ENCODE assay signal across 8 mouse cellular contexts in genomic region chr11:70028401-70029129, GRCm38 (mm10). TPM values are rescaled to one million over a fixed set of nuclear protein-coding genes. Genes with fewer than 3 reads are reported as not detected.
DNase-seq lines count a peak whose midpoint lies in the region; ATAC-seq lines count a peak whose summit lies in the region.

No protein-coding gene starts in this region.

- 0 out of 2 replicates have a peak, but pooled peaks cover under 1% of the 10 kb centered on the region for H3K27me3 ChIP-seq in lung, embryonic 16.5 days (ENCODE audit: control insufficient read depth, insufficient read depth, low read depth, low read length)
- H3K27me3 ChIP-seq in forebrain, embryonic 13.5 days: no peaks in the 10 kb centered on the region
- H3K27me3 ChIP-seq in limb, embryonic 13.5 days: no peaks in the 10 kb centered on the region
- no peaks in the 10 kb centered on the region for H3K27me3 ChIP-seq in stomach, embryonic 15.5 days (replicated peaks)

- no peak overlapping the region; the same call in 1 of the 2 replicates for H3K9ac ChIP-seq in lung, embryonic 16.5 days (ENCODE audit: low read length)
- H3K9ac ChIP-seq in forebrain, embryonic 13.5 days: peak overlapping the region; percentile 55
- peak overlapping the region; percentile 45 for H3K9ac ChIP-seq in limb, embryonic 13.5 days
- H3K9ac ChIP-seq in stomach, embryonic 15.5 days: no peak overlapping the region

- WGBS in lung, embryonic 16.5 days: 15% methylated on average over 12 of the region's 12 CpGs
- WGBS in forebrain, embryonic 13.5 days: 21% methylated on average over 12 of the region's 12 CpGs
- WGBS in limb, embryonic 13.5 days: 29% methylated on average over 12 of the region's 12 CpGs
- WGBS in stomach, embryonic 15.5 days: 19% methylated on average over 12 of the region's 12 CpGs

- peak overlapping the region; percentile 1; the same call in 1 of the 2 replicates for H3K4me3 ChIP-seq in lung, embryonic 16.5 days (ENCODE audit: low read length)
- peak overlapping the region; percentile 38 for H3K4me3 ChIP-seq in forebrain, embryonic 13.5 days
- peak overlapping the region; percentile 31 for H3K4me3 ChIP-seq in limb, embryonic 13.5 days
- H3K4me3 ChIP-seq in stomach, embryonic 15.5 days (replicated peaks): peak overlapping the region; percentile 32; the same call in 1 of the 2 replicates

- intact Hi-C loops in left cerebral cortex, postnatal 4 days (cut with DNase I): no loop called here

- H3K4me2 ChIP-seq in lung, embryonic 16.5 days (ENCODE audit: low read depth, low read length): peak overlapping the region; percentile 46
- H3K4me2 ChIP-seq in forebrain, embryonic 13.5 days: peak overlapping the region; percentile 67
- H3K4me2 ChIP-seq in limb, embryonic 13.5 days (replicated peaks): peak overlapping the region; percentile 61
- H3K4me2 ChIP-seq in stomach, embryonic 15.5 days: peak overlapping the region; percentile 63

- ATAC-seq in lung, embryonic 16.5 days (ENCODE audit: low read depth): peak; percentile 3; the same call in 1 of the 2 replicates
- peak; percentile 15; the same call in 1 of the 2 replicates for ATAC-seq in forebrain, embryonic 13.5 days
- no peak for ATAC-seq in limb, embryonic 13.5 days (ENCODE audit: low FRiP score, low read depth)
- no peak for ATAC-seq in stomach, embryonic 15.5 days (ENCODE audit: insufficient read depth, low FRiP score, low read depth)

- peaks cover 8% of the 10 kb centered on the region for H3K36me3 ChIP-seq in lung, embryonic 16.5 days (ENCODE audit: control insufficient read depth, insufficient read depth, low read length)
- peaks cover 29% of the 10 kb centered on the region for H3K36me3 ChIP-seq in forebrain, embryonic 13.5 days (ENCODE audit: poor library complexity, severe bottlenecking)
- peaks cover 34% of the 10 kb centered on the region for H3K36me3 ChIP-seq in limb, embryonic 13.5 days
- peaks cover 12% of the 10 kb centered on the region for H3K36me3 ChIP-seq in stomach, embryonic 15.5 days

- no peaks in the 10 kb centered on the region for H3K9me3 ChIP-seq in lung, embryonic 16.5 days (ENCODE audit: control insufficient read depth, low read length)
- H3K9me3 ChIP-seq in forebrain, embryonic 13.5 days (replicated peaks): no peaks in the 10 kb centered on the region
- no peaks in the 10 kb centered on the region for H3K9me3 ChIP-seq in limb, embryonic 13.5 days
- no peaks in the 10 kb centered on the region for H3K9me3 ChIP-seq in stomach, embryonic 15.5 days

- DNase-seq in lung, postnatal 25 days (ENCODE audit: low spot score): no peak
- no peak for DNase-seq in frontal cortex, adult 2 months (ENCODE audit: extremely low spot score in 1 of 2, low spot score in 1 of 2)
- no peak for DNase-seq in left cerebral cortex, postnatal 4 days
- DNase-seq in kidney, postnatal 4 days: no peak

- H3K4me1 ChIP-seq in lung, embryonic 16.5 days (replicated peaks; ENCODE audit: control insufficient read depth, insufficient read depth, low read length): peaks cover 40% of the 10 kb centered on the region
- H3K4me1 ChIP-seq in forebrain, embryonic 13.5 days: peaks cover 72% of the 10 kb centered on the region
- H3K4me1 ChIP-seq in limb, embryonic 13.5 days: peaks cover 65% of the 10 kb centered on the region
- peaks cover 59% of the 10 kb centered on the region for H3K4me1 ChIP-seq in stomach, embryonic 15.5 days

- H3K27ac ChIP-seq in lung, embryonic 16.5 days (ENCODE audit: low read length): peak overlapping the region; percentile 27
- H3K27ac ChIP-seq in forebrain, embryonic 13.5 days: peak overlapping the region; percentile 98
- H3K27ac ChIP-seq in limb, embryonic 13.5 days: peak overlapping the region; percentile 81
- peak overlapping the region; percentile 88 for H3K27ac ChIP-seq in stomach, embryonic 15.5 days

RNA-seq across cellular contexts. Expression of gene Dlg4, which starts 11.8 kb away (rescaled TPM):
- polyA plus RNA-seq in lung, embryonic 16.5 days (2015; fragmentation: Nextera tagmentation; extraction: Ambion mirVana): 5.5 and 7.9 TPM in 2 replicates
- 26.2 and 31.1 TPM in 2 replicates for polyA plus RNA-seq in forebrain, embryonic 13.5 days (2015; fragmentation: Nextera tagmentation; extraction: Ambion mirVana)
- polyA plus RNA-seq in limb, embryonic 13.5 days (2015; fragmentation: Nextera tagmentation; extraction: Ambion mirVana): 14.2 and 14.8 TPM in 2 replicates
- polyA plus RNA-seq in stomach, embryonic 15.5 days (2015; fragmentation: Nextera tagmentation; extraction: Ambion mirVana): 8.2 and 9.7 TPM in 2 replicates
- 697 and 762 TPM in 2 replicates for polyA plus RNA-seq in frontal cortex, adult 2 months (2012; rRNA removed)
- total RNA-seq in left cerebral cortex, postnatal 4 days (2021): 100 to 1,000 TPM; 496 to 497 TPM

RNA-seq across cellular contexts. Expression of gene Acadvl, which starts 13.4 kb away (rescaled TPM):
- polyA plus RNA-seq in lung, embryonic 16.5 days (2015; fragmentation: Nextera tagmentation; extraction: Ambion mirVana): 90.0 and 92.0 TPM in 2 replicates
- 48.7 and 51.3 TPM in 2 replicates for polyA plus RNA-seq in forebrain, embryonic 13.5 days (2015; fragmentation: Nextera tagmentation; extraction: Ambion mirVana)
- 76.0 and 81.1 TPM in 2 replicates for polyA plus RNA-seq in limb, embryonic 13.5 days (2015; fragmentation: Nextera tagmentation; extraction: Ambion mirVana)
- 84.8 and 95.4 TPM in 2 replicates for polyA plus RNA-seq in stomach, embryonic 15.5 days (2015; fragmentation: Nextera tagmentation; extraction: Ambion mirVana)
- polyA plus RNA-seq in frontal cortex, adult 2 months (2012; rRNA removed): 69.8 and 74.0 TPM in 2 replicates
- 10 to 100 TPM; 44.8 to 45.0 TPM for total RNA-seq in left cerebral cortex, postnatal 4 days (2021)

RNA-seq across cellular contexts. Expression of gene Asgr1, which starts 25.3 kb away (rescaled TPM):
- polyA plus RNA-seq in lung, embryonic 16.5 days (2015; fragmentation: Nextera tagmentation; extraction: Ambion mirVana): 0.18 TPM in 1 of 2 replicates, not detected in the other
- polyA plus RNA-seq in forebrain, embryonic 13.5 days (2015; fragmentation: Nextera tagmentation; extraction: Ambion mirVana): 0.37 and 0.59 TPM in 2 replicates
- polyA plus RNA-seq in limb, embryonic 13.5 days (2015; fragmentation: Nextera tagmentation; extraction: Ambion mirVana): 1.4 and 2.4 TPM in 2 replicates
- polyA plus RNA-seq in stomach, embryonic 15.5 days (2015; fragmentation: Nextera tagmentation; extraction: Ambion mirVana): 0.30 and 0.96 TPM in 2 replicates
- 2.4 and 3.6 TPM in 2 replicates for polyA plus RNA-seq in frontal cortex, adult 2 months (2012; rRNA removed)
- 1 to 10 TPM; 3.7 to 3.9 TPM for total RNA-seq in left cerebral cortex, postnatal 4 days (2021)

RNA-seq across cellular contexts. Expression of gene Dvl2, which starts 28.2 kb away (rescaled TPM):
- 30.1 and 30.7 TPM in 2 replicates for polyA plus RNA-seq in lung, embryonic 16.5 days (2015; fragmentation: Nextera tagmentation; extraction: Ambion mirVana)
- polyA plus RNA-seq in forebrain, embryonic 13.5 days (2015; fragmentation: Nextera tagmentation; extraction: Ambion mirVana): 31.8 and 35.4 TPM in 2 replicates
- polyA plus RNA-seq in limb, embryonic 13.5 days (2015; fragmentation: Nextera tagmentation; extraction: Ambion mirVana): 54.3 and 59.8 TPM in 2 replicates
- 31.9 and 33.9 TPM in 2 replicates for polyA plus RNA-seq in stomach, embryonic 15.5 days (2015; fragmentation: Nextera tagmentation; extraction: Ambion mirVana)
- 34.9 and 35.3 TPM in 2 replicates for polyA plus RNA-seq in frontal cortex, adult 2 months (2012; rRNA removed)
- total RNA-seq in left cerebral cortex, postnatal 4 days (2021): 10 to 100 TPM; 38.8 to 40.1 TPM

RNA-seq across cellular contexts. Expression of gene Phf23, which starts 33.0 kb away (rescaled TPM):
- polyA plus RNA-seq in lung, embryonic 16.5 days (2015; fragmentation: Nextera tagmentation; extraction: Ambion mirVana): 58.1 and 59.5 TPM in 2 replicates
- polyA plus RNA-seq in forebrain, embryonic 13.5 days (2015; fragmentation: Nextera tagmentation; extraction: Ambion mirVana): 78.5 and 79.9 TPM in 2 replicates
- 95.9 and 101 TPM in 2 replicates for polyA plus RNA-seq in limb, embryonic 13.5 days (2015; fragmentation: Nextera tagmentation; extraction: Ambion mirVana)
- 59.4 and 61.8 TPM in 2 replicates for polyA plus RNA-seq in stomach, embryonic 15.5 days (2015; fragmentation: Nextera tagmentation; extraction: Ambion mirVana)
- 38.9 and 42.2 TPM in 2 replicates for polyA plus RNA-seq in frontal cortex, adult 2 months (2012; rRNA removed)
- total RNA-seq in left cerebral cortex, postnatal 4 days (2021): 10 to 100 TPM; 46.2 to 48.7 TPM

Comparison
In these comparisons a context has a peak if more than half of its experiments do, and no peak if none do; other contexts are left out.
1. ATAC-seq: peak in lung, embryonic 16.5 days (single experiment) and forebrain, embryonic 13.5 days (single experiment); none in limb, embryonic 13.5 days (single experiment) and stomach, embryonic 15.5 days (single experiment).
2. H3K27ac ChIP-seq: peak in every context shown above with its lines; median percentile 98 in forebrain, embryonic 13.5 days; 88 in stomach, embryonic 15.5 days; 81 in limb, embryonic 13.5 days; 27 in lung, embryonic 16.5 days.
3. H3K9ac ChIP-seq: peak in forebrain, embryonic 13.5 days (single experiment) and limb, embryonic 13.5 days (single experiment); none in lung, embryonic 16.5 days (single experiment) and stomach, embryonic 15.5 days (single experiment).
4. RNA of gene Dlg4, which starts 11.8 kb away (polyA plus RNA-seq): 697 to 762 TPM in frontal cortex, adult 2 months; 26.2 to 31.1 TPM in forebrain, embryonic 13.5 days, 14.2 to 14.8 TPM in limb, embryonic 13.5 days, 8.2 to 9.7 TPM in stomach, embryonic 15.5 days and 5.5 to 7.9 TPM in lung, embryonic 16.5 days; every median in the first group is over 10 times any median in the second.
5. Peak in every context shown above with its lines, with median percentiles within 50 percentile points of each other: H3K4me2 ChIP-seq and H3K4me3 ChIP-seq.